Mouse (Mus musculus) liver, embryonic 14.5 days (tissue): ENCODE results near the gene Zfp750. TPM values are rescaled to one million over a fixed set of nuclear protein-coding genes. Genes with fewer than 3 reads are reported as not detected.

Experiments used
- ATAC-seq: fragments of 200-750 bp; cut with Nextera tagmentation; 2 replicates; pipeline ENCODE4 v1.8.0; 2017; ENCODE audit warnings: moderate number of reproducible peaks, mild to moderate bottlenecking, moderate library complexity; ENCODE audit not compliant: insufficient read depth
- DNase-seq, 3 experiments: peaks; one replicate each; pipeline ENCODE4 v3.0.0-alpha.2; 2012 to 2013; ENCODE audit warnings: low read depth in 3 of 3, low spot score in 3 of 3
- H3K27ac ChIP-seq: fragments of 300-500 bp; sonication (generic); 2 replicates; pipeline ENCODE4 v1.5.1; 2014; ENCODE audit warnings: moderate library complexity, mild to moderate bottlenecking, control low read depth, inconsistent platforms
- H3K27me3 ChIP-seq: fragments of 300-500 bp; sonication (generic); 2 replicates; pipeline ENCODE4 v1.6.1; 2014; ENCODE audit warnings: mild to moderate bottlenecking, low read length, moderate library complexity; ENCODE audit not compliant: control insufficient read depth, insufficient read depth
- H3K36me3 ChIP-seq: fragments of 300-500 bp; sonication (generic); replicated peaks from 2 replicates; pipeline ENCODE4 v1.6.1; 2014; ENCODE audit warnings: low read depth; ENCODE audit not compliant: control insufficient read depth, insufficient read depth
- H3K4me1 ChIP-seq, 2 experiments: fragments of 200-500 bp in 1 of 2; fragments of 300-500 bp in 1 of 2; sonication (generic) in 1 of 2; replicated peaks; 2 replicates each; pipeline ENCODE4 v1.6.1; 2012 to 2014; ENCODE audit warnings: antibody characterized with exemption in 1 of 2, inconsistent platforms in 1 of 2, low read length in 1 of 2; ENCODE audit not compliant: control insufficient read depth in 2 of 2, insufficient read depth in 2 of 2
- H3K4me2 ChIP-seq: fragments of 300-500 bp; sonication (generic); 2 replicates; pipeline ENCODE4 v1.6.1; 2014; ENCODE audit warnings: low read depth, mild to moderate bottlenecking, control low read depth, moderate library complexity
- H3K4me3 ChIP-seq, 2 experiments: fragments of 200-500 bp in 1 of 2; fragments of 300-500 bp in 1 of 2; sonication (generic) in 1 of 2; 2 replicates each; pipeline ENCODE4 v1.5.1; 2012 to 2014; ENCODE audit warnings: low read depth in 2 of 2, low read length in 2 of 2, mild to moderate bottlenecking in 2 of 2, control low read depth in 1 of 2, inconsistent platforms in 1 of 2, moderate library complexity in 1 of 2; ENCODE audit not compliant: insufficient read depth in 1 of 2
- H3K9ac ChIP-seq: fragments of 300-500 bp; sonication (generic); replicated peaks from 2 replicates; pipeline ENCODE4 v1.6.1; 2014; ENCODE audit warnings: mild to moderate bottlenecking, control low read depth, moderate library complexity
- H3K9me3 ChIP-seq: fragments of 300-500 bp; sonication (generic); 2 replicates; pipeline ENCODE4 v1.6.1; 2016; ENCODE audit warnings: low read length, mixed read lengths; ENCODE audit not compliant: control insufficient read depth
- CTCF ChIP-seq: IDR thresholded peaks from 2 replicates; pipeline ENCODE4 v1.5.1; 2016; ENCODE audit warnings: antibody characterized with exemption, low read depth, control low read depth
- EP300 ChIP-seq: IDR thresholded peaks from 2 replicates; pipeline ENCODE4 v1.6.1; 2016; ENCODE audit warnings: antibody characterized with exemption, low read depth
- WGBS: fragments of 180-500 bp; shearing (Covaris S2); extraction: QIAGEN DNeasy Blood & Tissue Kit; methylation state at CpG from one replicate; pipeline ENCODE4 v1.1.7; 2014; ENCODE audit not compliant: insufficient replicate concordance; 5-methylcytosine and 5-hydroxymethylcytosine counted together
- polyA plus RNA-seq, 2 experiments: library from polyadenylated mRNA; depleted of rRNA in 1 of 2; stranded (reverse) in 1 of 2; unstranded in 1 of 2; fragments of >200 nt; fragmentation: Nextera tagmentation in 1 of 2; extraction: Ambion mirVana in 1 of 2; gene quantifications; 2 replicates each; pipeline versions ENCODE4 v1.2.1 to v1.2.3; 2012 to 2014

The Zfp750 gene
- polyA plus RNA-seq, 2 experiments, result 0.12 to 0.23 TPM

- no peak for TF ChIP-seq CTCF
- TF ChIP-seq EP300, result peak; percentile 89
- Histone ChIP-seq H3K4me3 (0 out of 4 replicates have a peak overlapping the region, but pooled peaks of 1 of the 2 experiments have one; percentile 20), H3K4me1 (peaks cover 68 to 74% of the 10 kb centered on the region in 2 experiments), H3K9ac (peak overlapping the region; percentile 72), H3K27ac (peak overlapping the region; percentile 99), H3K36me3 (peaks cover 8% of the 10 kb centered on the region), H3K9me3 (no peaks in the 10 kb centered on the region), H3K27me3 (no peaks in the 10 kb centered on the region), H3K4me2 (peak overlapping the region; percentile 64)
- DNase-seq (peak; percentile 85 to 90 (median 87)), ATAC-seq (peak; percentile 82)
- 19% methylated on average over 4 of the region's 4 CpGs for WGBS
Observed at GRCm38 (mm10) chr11:121547925-121548324, 28.8 kb upstream of the Zfp750 start.

GRCm38 (mm10) chr11:121547234-121547633 is 28.1 kb upstream of the Zfp750 start:
- peak overlapping the region; percentile 99 for H3K27ac ChIP-seq
- peaks cover 72 to 78% of the 10 kb centered on the region in 2 experiments for H3K4me1 ChIP-seq
- DNase-seq, result peak; percentile 56 to 61 (median 61)
- 23% methylated on average over 5 of the region's 5 CpGs for WGBS
- H3K36me3 ChIP-seq, result peaks cover 8% of the 10 kb centered on the region
- H3K9ac ChIP-seq, result peak overlapping the region; percentile 52
- H3K9me3 ChIP-seq, result no peaks in the 10 kb centered on the region
- peak; percentile 63 for ATAC-seq
- H3K27me3 ChIP-seq, result no peaks in the 10 kb centered on the region
- no peak overlapping the region for H3K4me3 ChIP-seq
- TF ChIP-seq EP300, result no peak
- TF ChIP-seq CTCF, result no peak
- H3K4me2 ChIP-seq, result peak overlapping the region; percentile 64

GRCm38 (mm10) chr11:121545398-121546034 is 26.4 kb upstream of the Zfp750 start:
- no peaks in the 10 kb centered on the region for H3K9me3 ChIP-seq
- peaks cover 72 to 76% of the 10 kb centered on the region in 2 experiments for H3K4me1 ChIP-seq
- peaks cover 15% of the 10 kb centered on the region for H3K36me3 ChIP-seq
- ATAC-seq (no peak), DNase-seq (no peak)
- H3K27ac ChIP-seq, result peak overlapping the region; percentile 99
- H3K27me3 ChIP-seq, result no peaks in the 10 kb centered on the region
- 61% methylated on average over 3 of the region's 3 CpGs for WGBS
- TF ChIP-seq CTCF, result no peak
- TF ChIP-seq EP300, result no peak
- H3K4me2 ChIP-seq, result no peak overlapping the region
- peak overlapping the region; percentile 21; the same call in 1 of the 2 replicates for H3K9ac ChIP-seq
- no peak overlapping the region for H3K4me3 ChIP-seq

- no peaks in the 10 kb centered on the region for H3K9me3 ChIP-seq
- no peaks in the 10 kb centered on the region for H3K27me3 ChIP-seq
- WGBS, result 62% methylated on average over 7 of the region's 7 CpGs
- peaks cover 69% of the 10 kb centered on the region in 2 experiments for H3K4me1 ChIP-seq
- no peak overlapping the region for H3K4me3 ChIP-seq
- H3K36me3 ChIP-seq, result peaks cover 10% of the 10 kb centered on the region
- DNase-seq, result no peak
- no peak for ATAC-seq
- H3K27ac ChIP-seq, result peak overlapping the region; percentile 92
- peak overlapping the region; percentile 16; the same call in 1 of the 2 replicates for H3K9ac ChIP-seq
- no peak overlapping the region; the same call in 1 of the 2 replicates for H3K4me2 ChIP-seq
- TF ChIP-seq CTCF, result no peak
- TF ChIP-seq EP300, result no peak
Observed at GRCm38 (mm10) chr11:121544755-121545397, 25.7 kb upstream of the Zfp750 start.

GRCm38 (mm10) chr11:121543922-121544321 is 24.8 kb upstream of the Zfp750 start:
- no peak for DNase-seq
- Histone ChIP-seq H3K9ac (peak overlapping the region; percentile 60), H3K4me3 (peak overlapping the region in 1 of 2 experiments; percentile 8; a peak in 1 of 4 replicates), H3K4me1 (peaks cover 59 to 60% of the 10 kb centered on the region in 2 experiments), H3K4me2 (peak overlapping the region; percentile 64), H3K36me3 (peaks cover 10% of the 10 kb centered on the region), H3K9me3 (no peaks in the 10 kb centered on the region), H3K27ac (peak overlapping the region; percentile 92), H3K27me3 (no peaks in the 10 kb centered on the region)
- 74% methylated on average over 9 of the region's 9 CpGs for WGBS
- peak; percentile 27; the same call in 1 of the 2 replicates for ATAC-seq
- 0 out of 2 replicates have a peak, but pooled peaks have one; percentile 11 for TF ChIP-seq CTCF
- TF ChIP-seq EP300, result no peak
